Mouse (Mus musculus): ENCODE data around the gene Hpse2. TPM values are rescaled to one million over a fixed set of nuclear protein-coding genes. Genes with fewer than 3 reads are reported as not detected.

The Hpse2 gene
- polyA plus RNA-seq, 1 experiment from 2014 or later: 4.3 TPM

GRCm38 (mm10) chr19:42745084-42745868 is 642.9 kb downstream of the Hpse2 start:
- Histone ChIP-seq H3K36me3 (ENCODE audit: control insufficient read depth, insufficient read depth, low read length) (no peaks in the 10 kb centered on the region), H3K27me3 (replicated peaks; ENCODE audit: control insufficient read depth, insufficient read depth, low read length) (no peaks in the 10 kb centered on the region), H3K9ac (ENCODE audit: low read depth, low read length) (no peak overlapping the region), H3K4me2 (ENCODE audit: low read depth, low read length) (no peak overlapping the region), H3K27ac (replicated peaks; ENCODE audit: low read depth, low read length) (no peak overlapping the region; the same call in 1 of the 2 replicates), H3K4me1 (ENCODE audit: control insufficient read depth, insufficient read depth, low read length) (peaks cover 13% of the 10 kb centered on the region; the same call in 1 of the 2 replicates), H3K9me3 (ENCODE audit: control insufficient read depth, low read length) (no peaks in the 10 kb centered on the region), H3K4me3 (ENCODE audit: low read depth, low read length) (no peak overlapping the region)
- DNase-seq (ENCODE audit: low spot score) (no peak), ATAC-seq (ENCODE audit: low read depth) (no peak)
- 54% methylated on average over 8 of the region's 9 CpGs for WGBS

DNA sequence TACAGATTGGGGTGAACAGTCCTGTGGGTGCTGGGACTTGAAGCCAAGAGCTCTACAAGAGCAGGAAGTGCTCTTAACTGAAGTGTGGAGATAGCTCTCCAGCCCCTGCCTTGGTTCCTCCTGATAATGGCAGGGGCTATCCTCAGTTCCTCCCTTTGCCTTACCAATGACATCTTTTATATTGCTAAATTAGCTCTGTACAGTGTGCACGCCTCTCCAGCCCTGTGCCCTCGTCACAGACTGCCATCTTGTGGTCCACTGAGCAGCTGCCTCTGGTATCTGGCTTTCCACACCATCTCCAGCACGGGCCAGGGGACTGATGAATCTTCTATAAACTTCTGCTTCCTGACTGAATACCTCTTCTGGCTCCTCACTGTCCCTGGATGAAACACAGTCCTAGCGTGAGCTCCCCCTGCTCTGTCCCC is 644.0 kb downstream of the Hpse2 start:
- Histone ChIP-seq H3K4me1 (ENCODE audit: control insufficient read depth, insufficient read depth, low read length) (peaks cover 13% of the 10 kb centered on the region; the same call in 1 of the 2 replicates), H3K9ac (ENCODE audit: low read depth, low read length) (no peak overlapping the region), H3K4me3 (ENCODE audit: low read depth, low read length) (no peak overlapping the region), H3K4me2 (ENCODE audit: low read depth, low read length) (no peak overlapping the region), H3K27ac (replicated peaks; ENCODE audit: low read depth, low read length) (0 out of 2 replicates have a peak overlapping the region, but pooled peaks have one; percentile 24), H3K27me3 (replicated peaks; ENCODE audit: control insufficient read depth, insufficient read depth, low read length) (no peaks in the 10 kb centered on the region), H3K9me3 (ENCODE audit: control insufficient read depth, low read length) (no peaks in the 10 kb centered on the region), H3K36me3 (ENCODE audit: control insufficient read depth, insufficient read depth, low read length) (no peaks in the 10 kb centered on the region)
- ATAC-seq (ENCODE audit: low read depth): peak; percentile 75
- WGBS: 18% methylated on average over 4 of the region's 4 CpGs
- DNase-seq (ENCODE audit: low spot score): peak; percentile 81

DNA sequence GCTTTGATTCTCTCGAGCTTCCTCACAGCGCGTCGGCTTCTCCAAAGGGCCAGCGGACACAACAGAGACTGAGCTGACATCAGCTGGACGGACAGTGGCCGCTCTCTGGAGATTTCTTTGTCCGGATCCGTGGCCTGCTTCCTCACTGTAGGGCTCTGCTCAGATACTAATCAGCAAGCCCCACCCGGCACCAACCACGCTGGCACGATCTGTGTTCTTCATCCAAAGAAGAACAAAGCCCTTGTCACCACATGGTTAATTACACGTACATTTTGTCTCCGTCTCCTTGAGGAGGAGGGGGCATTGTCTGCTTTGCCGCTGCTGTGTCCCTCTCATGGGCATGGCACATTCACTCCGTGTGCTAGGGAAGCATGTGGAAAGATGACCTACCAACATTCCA is 644.9 kb downstream of the Hpse2 start:
- ATAC-seq (ENCODE audit: low read depth) (no peak), DNase-seq (ENCODE audit: low spot score) (no peak)
- Histone ChIP-seq H3K4me3 (ENCODE audit: low read depth, low read length) (no peak overlapping the region), H3K27me3 (replicated peaks; ENCODE audit: control insufficient read depth, insufficient read depth, low read length) (no peaks in the 10 kb centered on the region), H3K4me2 (ENCODE audit: low read depth, low read length) (no peak overlapping the region), H3K36me3 (ENCODE audit: control insufficient read depth, insufficient read depth, low read length) (no peaks in the 10 kb centered on the region), H3K9me3 (ENCODE audit: control insufficient read depth, low read length) (no peaks in the 10 kb centered on the region), H3K4me1 (ENCODE audit: control insufficient read depth, insufficient read depth, low read length) (peaks cover 13% of the 10 kb centered on the region; the same call in 1 of the 2 replicates), H3K27ac (replicated peaks; ENCODE audit: low read depth, low read length) (no peak overlapping the region; the same call in 1 of the 2 replicates), H3K9ac (ENCODE audit: low read depth, low read length) (no peak overlapping the region)
- 65% methylated on average over 16 of the region's 16 CpGs for WGBS

GRCm38 (mm10) chr19:42741884-42742283 is 646.3 kb downstream of the Hpse2 start:
- Histone ChIP-seq H3K36me3 (ENCODE audit: control insufficient read depth, insufficient read depth, low read length) (no peaks in the 10 kb centered on the region), H3K27me3 (replicated peaks; ENCODE audit: control insufficient read depth, insufficient read depth, low read length) (no peaks in the 10 kb centered on the region), H3K9ac (ENCODE audit: low read depth, low read length) (no peak overlapping the region), H3K4me3 (ENCODE audit: low read depth, low read length) (no peak overlapping the region), H3K4me2 (ENCODE audit: low read depth, low read length) (no peak overlapping the region), H3K9me3 (ENCODE audit: control insufficient read depth, low read length) (no peaks in the 10 kb centered on the region), H3K4me1 (ENCODE audit: control insufficient read depth, insufficient read depth, low read length) (peaks cover 13% of the 10 kb centered on the region; the same call in 1 of the 2 replicates), H3K27ac (replicated peaks; ENCODE audit: low read depth, low read length) (peak overlapping the region; percentile 71)
- no peak for ATAC-seq (ENCODE audit: low read depth)
- DNase-seq (ENCODE audit: low spot score): peak; percentile 53
- 41% methylated on average over 14 of the region's 14 CpGs for WGBS

DNA sequence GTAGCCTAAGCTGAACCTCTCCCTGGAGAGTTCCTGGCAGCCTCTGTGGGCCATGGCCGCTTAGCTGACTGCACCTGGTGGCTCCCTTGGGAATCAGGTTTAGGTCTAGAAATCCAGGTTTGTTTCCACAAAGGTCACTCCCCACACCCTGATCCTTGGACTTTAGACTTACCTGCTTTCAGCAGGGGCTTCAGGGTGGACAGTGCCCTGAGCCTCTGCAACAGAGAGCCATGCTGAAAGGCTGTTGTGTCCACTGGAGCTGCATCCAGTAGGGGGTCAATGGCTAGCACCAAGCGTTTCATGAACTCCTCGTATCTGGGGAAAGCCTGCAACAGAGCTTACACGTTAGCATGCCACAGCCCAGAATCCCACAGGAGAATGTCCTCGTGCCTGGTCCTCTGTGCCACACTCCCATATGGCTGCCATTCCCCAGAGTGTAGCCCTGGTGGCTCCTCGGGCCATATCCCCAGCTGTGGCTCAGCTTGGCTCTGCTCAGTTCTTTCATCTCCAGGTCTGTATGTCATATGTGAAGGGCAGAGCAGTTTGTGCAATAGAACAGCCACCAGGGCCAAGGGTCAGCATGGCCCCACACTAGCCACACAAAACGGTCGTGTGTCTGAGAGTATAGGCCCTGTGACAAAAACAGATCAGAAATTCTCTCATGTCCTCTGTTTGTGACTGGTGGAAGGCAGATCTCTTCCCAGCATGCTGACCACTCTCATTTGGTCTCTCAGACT is 647.8 kb downstream of the Hpse2 start:
- Histone ChIP-seq H3K4me1 (ENCODE audit: control insufficient read depth, insufficient read depth, low read length) (peaks cover 8% of the 10 kb centered on the region; the same call in 1 of the 2 replicates), H3K9me3 (ENCODE audit: control insufficient read depth, low read length) (no peaks in the 10 kb centered on the region), H3K9ac (ENCODE audit: low read depth, low read length) (no peak overlapping the region), H3K27me3 (replicated peaks; ENCODE audit: control insufficient read depth, insufficient read depth, low read length) (no peaks in the 10 kb centered on the region), H3K36me3 (ENCODE audit: control insufficient read depth, insufficient read depth, low read length) (no peaks in the 10 kb centered on the region), H3K4me2 (ENCODE audit: low read depth, low read length) (no peak overlapping the region), H3K4me3 (ENCODE audit: low read depth, low read length) (no peak overlapping the region), H3K27ac (replicated peaks; ENCODE audit: low read depth, low read length) (no peak overlapping the region)
- DNase-seq (ENCODE audit: low spot score) (no peak), ATAC-seq (ENCODE audit: low read depth) (no peak)
- WGBS: 68% methylated on average over 8 of the region's 8 CpGs

DNA sequence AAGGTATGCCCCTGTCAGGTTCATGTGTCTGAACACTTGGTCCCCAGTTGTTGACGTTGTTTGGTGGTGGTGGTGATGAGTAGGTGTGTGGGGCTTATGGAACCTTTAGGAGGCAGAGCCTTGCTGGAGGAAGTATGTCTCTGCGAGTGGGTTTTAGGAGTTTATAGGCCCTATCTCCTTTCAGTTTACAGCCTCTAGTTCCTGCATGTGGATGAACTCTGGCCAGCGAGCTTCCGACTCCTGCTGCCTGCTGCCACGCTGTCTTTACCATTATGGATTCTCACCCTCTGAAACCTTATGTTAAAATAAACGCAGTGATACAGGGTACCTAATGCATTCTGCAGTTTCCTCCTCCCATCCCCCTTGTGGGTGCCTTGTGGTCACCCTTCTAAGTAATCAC is 648.4 kb downstream of the Hpse2 start:
- H3K4me1 ChIP-seq (ENCODE audit: control insufficient read depth, insufficient read depth, low read length): peaks cover 8% of the 10 kb centered on the region; the same call in 1 of the 2 replicates
- no peaks in the 10 kb centered on the region for H3K27me3 ChIP-seq (replicated peaks; ENCODE audit: control insufficient read depth, insufficient read depth, low read length)
- H3K4me2 ChIP-seq (ENCODE audit: low read depth, low read length): no peak overlapping the region
- ATAC-seq (ENCODE audit: low read depth): no peak
- H3K4me3 ChIP-seq (ENCODE audit: low read depth, low read length): no peak overlapping the region
- no peaks in the 10 kb centered on the region for H3K9me3 ChIP-seq (ENCODE audit: control insufficient read depth, low read length)
- H3K36me3 ChIP-seq (ENCODE audit: control insufficient read depth, insufficient read depth, low read length): no peaks in the 10 kb centered on the region
- no peak overlapping the region for H3K9ac ChIP-seq (ENCODE audit: low read depth, low read length)
- H3K27ac ChIP-seq (replicated peaks; ENCODE audit: low read depth, low read length): no peak overlapping the region
- DNase-seq (ENCODE audit: low spot score): no peak
- WGBS: 88% methylated on average over 6 of the region's 6 CpGs

DNA sequence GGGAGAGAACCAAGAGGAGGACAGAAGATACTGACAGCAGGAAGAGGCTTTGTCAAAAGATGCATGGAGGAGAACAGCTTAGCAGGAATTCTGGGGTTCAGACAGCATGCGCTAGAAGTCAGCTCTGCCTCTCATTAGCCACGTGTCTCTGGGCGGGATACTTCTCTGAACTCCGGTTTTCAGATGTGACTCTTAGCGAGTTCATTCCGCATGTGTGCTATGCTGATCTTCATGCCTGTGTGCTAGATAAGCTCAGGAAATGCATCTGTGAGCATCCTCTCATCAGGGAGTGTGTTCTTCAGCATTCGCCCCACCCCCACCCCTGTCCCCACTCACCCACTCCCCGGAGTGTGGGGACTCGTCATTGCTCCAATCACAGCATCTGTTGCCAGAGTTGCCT is 650.4 kb downstream of the Hpse2 start:
- ATAC-seq (ENCODE audit: low read depth) (no peak), DNase-seq (ENCODE audit: low spot score) (no peak)
- 51% methylated on average over 9 of the region's 9 CpGs for WGBS
- no peak overlapping the region for H3K27ac ChIP-seq (replicated peaks; ENCODE audit: low read depth, low read length)
- H3K36me3 ChIP-seq (ENCODE audit: control insufficient read depth, insufficient read depth, low read length): no peaks in the 10 kb centered on the region
- peaks cover 8% of the 10 kb centered on the region; the same call in 1 of the 2 replicates for H3K4me1 ChIP-seq (ENCODE audit: control insufficient read depth, insufficient read depth, low read length)
- H3K9me3 ChIP-seq (ENCODE audit: control insufficient read depth, low read length): no peaks in the 10 kb centered on the region
- no peak overlapping the region for H3K4me2 ChIP-seq (ENCODE audit: low read depth, low read length)
- H3K4me3 ChIP-seq (ENCODE audit: low read depth, low read length): no peak overlapping the region
- no peaks in the 10 kb centered on the region for H3K27me3 ChIP-seq (replicated peaks; ENCODE audit: control insufficient read depth, insufficient read depth, low read length)
- no peak overlapping the region for H3K9ac ChIP-seq (ENCODE audit: low read depth, low read length)
